Comparison of ENCODE assay signal across 9 mouse cellular contexts in the genomic region with DNA sequence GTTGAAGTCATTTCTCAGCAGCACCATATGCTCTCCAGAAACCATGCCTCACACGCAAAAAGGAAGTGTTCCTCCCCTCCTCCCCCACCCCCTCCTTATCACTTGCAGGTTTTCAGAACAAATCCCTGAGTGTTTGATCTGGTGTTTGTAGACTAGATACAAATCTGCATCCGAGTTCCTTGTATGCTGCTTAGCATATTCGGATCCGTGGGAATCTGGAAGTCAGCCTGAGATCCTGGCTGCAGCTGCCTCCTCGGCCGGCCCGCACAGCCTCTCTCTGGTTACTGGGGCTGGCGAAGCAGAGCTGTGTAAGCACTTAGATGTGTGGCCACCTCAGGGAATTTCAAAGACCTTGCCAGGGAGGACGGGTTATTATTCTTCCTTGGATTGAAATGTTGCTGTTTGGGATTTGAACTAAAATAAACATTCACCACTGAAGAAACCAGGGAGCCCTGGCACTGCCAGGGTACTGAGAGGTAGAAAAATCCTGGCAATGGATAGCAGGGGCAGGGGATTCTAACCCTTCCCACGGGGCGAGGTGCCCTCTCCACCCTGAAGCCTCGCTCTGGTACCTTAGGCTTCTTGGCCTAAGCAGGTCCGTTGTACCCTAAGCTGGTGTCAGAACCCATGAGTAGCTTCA.
A peak's percentile ranks its signal among the peaks of the same experiment; 100 is the strongest.
DNase-seq lines count a peak whose midpoint lies in the region; ATAC-seq lines count a peak whose summit lies in the region.
"Had no signal": no experiment of that assay in that cellular context is flagged by ENCODE, and none has a peak within 500 bp of the region (broad histone marks: within the 10 kb centered on the region; RNA-seq: fewer than 3 reads in every experiment).

No protein-coding gene starts in this region.

- H3K27me3 ChIP-seq in embryonic facial prominence, embryonic 10.5 days (replicated peaks; ENCODE audit: low read depth, poor library complexity, severe bottlenecking) = no peaks in the 10 kb centered on the region
- H3K27me3 ChIP-seq in limb, embryonic 12.5 days = no peaks in the 10 kb centered on the region
- no peaks in the 10 kb centered on the region for H3K27me3 ChIP-seq in neural tube, embryonic 15.5 days (replicated peaks)

- H3K4me3 ChIP-seq in embryonic facial prominence, embryonic 10.5 days = no peak overlapping the region
- H3K4me3 ChIP-seq in limb, embryonic 12.5 days (replicated peaks) = no peak overlapping the region
- H3K4me3 ChIP-seq in neural tube, embryonic 15.5 days (replicated peaks) = no peak overlapping the region

- H3K9ac ChIP-seq in limb, embryonic 12.5 days (replicated peaks) = no peak overlapping the region
- H3K9ac ChIP-seq in neural tube, embryonic 15.5 days (replicated peaks) = no peak overlapping the region

- DNase-seq in CD4-positive, CD25-positive, alpha-beta regulatory T cell, adult 2 months (ENCODE audit: low read depth, low spot score) = peak; percentile 7
- DNase-seq in embryonic facial prominence, embryonic 10.5 days (ENCODE audit: low spot score) = peak; percentile 59
- peak; percentile 54 to 55 for DNase-seq in heart, adult 18-20 months
- DNase-seq in kidney, adult 9 months = peak; percentile 52
- no peak for DNase-seq in MN1 (ENCODE audit: low spot score)

- no peak for ATAC-seq in CD4-positive, CD25-positive, alpha-beta regulatory T cell, adult 4 months
- peak; percentile 60; the same call in 1 of the 2 replicates for ATAC-seq in limb, embryonic 12.5 days (ENCODE audit: insufficient number of reproducible peaks, insufficient read depth, low FRiP score, low TSS enrichment, low read depth)
- peak; percentile 79 for ATAC-seq in neural tube, embryonic 15.5 days (ENCODE audit: low FRiP score)

- peak overlapping the region; percentile 13; the same call in 1 of the 2 replicates for H3K4me2 ChIP-seq in limb, embryonic 12.5 days
- H3K4me2 ChIP-seq in neural tube, embryonic 15.5 days = no peak overlapping the region

- WGBS in embryonic facial prominence, embryonic 10.5 days = 15% methylated on average over 13 of the region's 13 CpGs
- WGBS in limb, embryonic 12.5 days = 17% methylated on average over 13 of the region's 13 CpGs
- WGBS in neural tube, embryonic 15.5 days = 13% methylated on average over 13 of the region's 13 CpGs

- H3K27ac ChIP-seq in embryonic facial prominence, embryonic 10.5 days (replicated peaks) = peak overlapping the region; percentile 77
- peak overlapping the region; percentile 67 for H3K27ac ChIP-seq in limb, embryonic 12.5 days
- peak overlapping the region; percentile 79 for H3K27ac ChIP-seq in neural tube, embryonic 15.5 days (replicated peaks)
- H3K27ac ChIP-seq: macrophage had no signal

- H3K36me3 ChIP-seq in embryonic facial prominence, embryonic 10.5 days (replicated peaks) = no peaks in the 10 kb centered on the region
- no peaks in the 10 kb centered on the region for H3K36me3 ChIP-seq in limb, embryonic 12.5 days
- no peaks in the 10 kb centered on the region for H3K36me3 ChIP-seq in neural tube, embryonic 15.5 days

- H3K9me3 ChIP-seq in embryonic facial prominence, embryonic 10.5 days = no peaks in the 10 kb centered on the region
- H3K9me3 ChIP-seq in limb, embryonic 12.5 days = no peaks in the 10 kb centered on the region
- no peaks in the 10 kb centered on the region for H3K9me3 ChIP-seq in neural tube, embryonic 15.5 days (replicated peaks)

- H3K4me1 ChIP-seq in embryonic facial prominence, embryonic 10.5 days = peaks cover 48% of the 10 kb centered on the region
- H3K4me1 ChIP-seq in limb, embryonic 12.5 days (replicated peaks) = peaks cover 53% of the 10 kb centered on the region
- H3K4me1 ChIP-seq in neural tube, embryonic 15.5 days = peaks cover 43% of the 10 kb centered on the region
